Mouse (Mus musculus) CH12.LX (cell line): ENCODE measurements around the gene Ckap5.

Source experiments
- CHD2 ChIP-seq: IDR thresholded peaks from 2 replicates; pipeline ENCODE4 v1.6.1; 2011; ENCODE audit warnings: low read length, improper control_type of control experiment
- CTCF ChIP-seq, 2 experiments: IDR thresholded peaks in 1 of 2; conservative IDR thresholded peaks in 1 of 2; 2 replicates each; pipeline ENCODE4 v1.5.1; 2011 to 2012; ENCODE audit warnings: low read depth in 2 of 2, low read length in 2 of 2, improper control_type of control experiment in 1 of 2, inconsistent platforms in 1 of 2, mild to moderate bottlenecking in 1 of 2, moderate library complexity in 1 of 2
- HCFC1 ChIP-seq: IDR thresholded peaks from 2 replicates; pipeline ENCODE4 v1.6.1; 2012; ENCODE audit warnings: low read depth, mild to moderate bottlenecking, inconsistent platforms, low read length, improper control_type of control experiment
- PAX5 ChIP-seq: IDR thresholded peaks from 2 replicates; pipeline ENCODE4 v1.6.1; 2012; ENCODE audit warnings: low read length, inconsistent platforms, mixed read lengths
- POLR2A ChIP-seq: IDR thresholded peaks from 2 replicates; pipeline ENCODE4 v1.6.1; 2011; ENCODE audit warnings: low read depth, mild to moderate bottlenecking, improper control_type of control experiment, low read length
- USF1 ChIP-seq: IDR thresholded peaks from 2 replicates; pipeline ENCODE4 v1.6.1; 2014; ENCODE audit warnings: low read depth, mild to moderate bottlenecking, inconsistent platforms, low read length, improper control_type of control experiment
- ZMIZ1 ChIP-seq: IDR thresholded peaks from 2 replicates; pipeline ENCODE4 v1.6.1; 2012; ENCODE audit warnings: low read depth, mild to moderate bottlenecking, inconsistent platforms, low read length, improper control_type of control experiment

GRCm38 (mm10) chr2:91656774-91657173, 130.2 kb downstream of the Ckap5 start:
- no peak for TF ChIP-seq PAX5
- TF ChIP-seq HCFC1 = no peak
- TF ChIP-seq CHD2 = no peak
- TF ChIP-seq ZMIZ1 = no peak
- peak in 1 of 2 experiments; percentile 24; a peak in 1 of 4 replicates for TF ChIP-seq CTCF (conservative IDR thresholded peaks at IDR 0.05 in 1 of 2, IDR thresholded peaks at IDR 0.05 in 1 of 2; ENCODE audit: low read depth in 2 of 2, low read length in 2 of 2)
- no peak for TF ChIP-seq USF1
- TF ChIP-seq POLR2A = no peak
